Mouse (Mus musculus) olfactory bulb, adult 2 months (tissue): ENCODE results near the gene Adamts1. TPM values are rescaled to one million over a fixed set of nuclear protein-coding genes. Genes with fewer than 3 reads are reported as not detected.

Source experiments
- H3K27ac ChIP-seq: fragments of 200-500 bp; 2 replicates; pipeline ENCODE4 v1.5.1; 2012; ENCODE audit warnings: low read depth, low read length; ENCODE audit not compliant: insufficient read depth
- H3K4me1 ChIP-seq: fragments of 200-500 bp; 2 replicates; pipeline ENCODE4 v1.6.1; 2012; ENCODE audit warnings: low read length; ENCODE audit not compliant: control insufficient read depth, insufficient read depth
- H3K4me3 ChIP-seq: fragments of 200-500 bp; 2 replicates; pipeline ENCODE4 v1.5.1; 2012; ENCODE audit warnings: mild to moderate bottlenecking, low read depth, low read length, moderate library complexity; ENCODE audit not compliant: insufficient read depth
- CTCF ChIP-seq: fragments of 200-500 bp; IDR thresholded peaks from 2 replicates; pipeline ENCODE4 v1.5.1; 2012; ENCODE audit warnings: low read depth, mild to moderate bottlenecking, low read length, moderate library complexity; ENCODE audit not compliant: insufficient read depth
- POLR2A ChIP-seq: fragments of 200-500 bp; IDR thresholded peaks from 2 replicates; pipeline ENCODE4 v1.6.1; 2012; ENCODE audit warnings: mild to moderate bottlenecking, low read depth, low read length, moderate library complexity; ENCODE audit not compliant: insufficient read depth
- WGBS: fragments of 180-500 bp; shearing (Covaris S2); methylation state at CpG from one replicate; pipeline ENCODE4 v1.1.7; 2018; 5-methylcytosine and 5-hydroxymethylcytosine counted together
- polyA plus RNA-seq: library from polyadenylated mRNA; stranded (reverse); fragments of >200 nt; gene quantifications from 2 replicates; pipeline ENCODE4 v1.2.4, GENCODE M21; 2012; ENCODE audit warnings: low replicate concordance; ENCODE audit not compliant: missing spikeins, insufficient read depth, insufficient read length

Gene Adamts1
- polyA plus RNA-seq, 1 experiment = not detected

GRCm38 (mm10) chr16:85801971-85802811, 722 bp downstream of the Adamts1 start:
- H3K27ac ChIP-seq = no peak overlapping the region
- H3K4me1 ChIP-seq = peaks cover 35% of the 10 kb centered on the region
- no peak for TF ChIP-seq POLR2A
- no peak for TF ChIP-seq CTCF
- 0% methylated on average over 67 of the region's 67 CpGs for WGBS
- H3K4me3 ChIP-seq = peak overlapping the region; percentile 51

DNA sequence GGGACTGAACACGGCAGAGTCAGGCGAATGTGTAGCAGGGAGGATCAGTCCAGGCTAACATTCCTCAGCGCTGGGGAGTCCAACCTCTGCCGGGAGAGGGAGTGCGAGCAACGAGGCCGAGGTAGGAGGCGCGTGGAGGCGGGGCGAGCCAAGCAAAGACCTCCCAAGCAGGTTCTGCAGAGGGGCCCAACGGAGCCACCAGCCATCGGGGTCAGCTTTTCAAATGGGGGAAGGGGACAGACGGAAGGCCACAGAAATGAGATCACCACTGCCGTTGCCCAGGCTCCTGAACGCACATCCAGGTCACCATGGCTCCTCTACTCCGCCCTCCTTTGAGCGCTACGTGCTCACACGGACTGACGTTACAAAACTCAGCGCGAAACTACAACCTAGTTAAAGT, 1.7 kb downstream of the Adamts1 start:
- peak overlapping the region; percentile 40; the same call in 1 of the 2 replicates for H3K27ac ChIP-seq
- peak overlapping the region; percentile 51 for H3K4me3 ChIP-seq
- under 1% methylated on average over 23 of the region's 23 CpGs for WGBS
- no peak for TF ChIP-seq POLR2A
- TF ChIP-seq CTCF = no peak
- H3K4me1 ChIP-seq = peaks cover 35% of the 10 kb centered on the region

DNA sequence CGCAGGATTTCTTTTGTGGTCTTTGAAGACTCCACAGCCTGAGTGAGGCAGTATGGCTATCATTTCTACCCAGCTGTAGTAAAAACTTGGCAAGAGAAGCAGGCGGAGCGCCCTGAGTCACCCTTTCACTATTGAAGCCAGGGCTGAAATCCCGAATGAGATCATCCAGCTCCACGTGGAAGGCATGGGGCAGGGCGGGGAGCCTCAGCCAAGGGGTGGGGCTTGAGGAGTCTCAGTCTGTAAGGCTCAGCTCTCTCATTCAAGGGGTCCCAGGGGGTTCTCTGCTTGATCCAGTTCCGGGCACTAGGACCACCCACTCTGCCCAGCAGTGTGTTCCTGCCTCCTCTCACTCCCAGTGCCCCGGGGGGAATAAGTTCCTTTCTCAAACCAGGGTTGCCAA, 2.2 kb downstream of the Adamts1 start:
- peaks cover 35% of the 10 kb centered on the region for H3K4me1 ChIP-seq
- no peak overlapping the region for H3K27ac ChIP-seq
- TF ChIP-seq CTCF (no peak), POLR2A (no peak)
- WGBS = 2% methylated on average over 8 of the region's 8 CpGs
- peak overlapping the region; percentile 51 for H3K4me3 ChIP-seq

GRCm38 (mm10) chr16:85799971-85800370, 2.9 kb downstream of the Adamts1 start:
- Histone ChIP-seq H3K27ac (no peak overlapping the region), H3K4me3 (no peak overlapping the region), H3K4me1 (peaks cover 35% of the 10 kb centered on the region)
- no peak for TF ChIP-seq CTCF
- TF ChIP-seq POLR2A = no peak
- 79% methylated on average over 9 of the region's 9 CpGs for WGBS

GRCm38 (mm10) chr16:85798334-85798733, 4.6 kb downstream of the Adamts1 start:
- TF ChIP-seq CTCF (no peak), POLR2A (no peak)
- 83% methylated on average over 7 of the region's 7 CpGs for WGBS
- Histone ChIP-seq H3K27ac (no peak overlapping the region), H3K4me3 (no peak overlapping the region), H3K4me1 (peaks cover 29% of the 10 kb centered on the region)

- TF ChIP-seq CTCF = no peak
- no peak for TF ChIP-seq POLR2A
- H3K4me3 ChIP-seq = no peak overlapping the region
- H3K4me1 ChIP-seq = peaks cover 18% of the 10 kb centered on the region
- 97% methylated on average over 4 of the region's 4 CpGs for WGBS
- no peak overlapping the region for H3K27ac ChIP-seq
These were observed 5.8 kb downstream of the Adamts1 start for GRCm38 (mm10) chr16:85797161-85797560.

GRCm38 (mm10) chr16:85795731-85796130, 7.2 kb downstream of the Adamts1 start:
- Histone ChIP-seq H3K4me3 (no peak overlapping the region), H3K27ac (no peak overlapping the region), H3K4me1 (peaks cover 7% of the 10 kb centered on the region; the same call in 1 of the 2 replicates)
- WGBS = 96% methylated on average over 7 of the region's 7 CpGs
- TF ChIP-seq POLR2A (no peak), CTCF (no peak)

DNA sequence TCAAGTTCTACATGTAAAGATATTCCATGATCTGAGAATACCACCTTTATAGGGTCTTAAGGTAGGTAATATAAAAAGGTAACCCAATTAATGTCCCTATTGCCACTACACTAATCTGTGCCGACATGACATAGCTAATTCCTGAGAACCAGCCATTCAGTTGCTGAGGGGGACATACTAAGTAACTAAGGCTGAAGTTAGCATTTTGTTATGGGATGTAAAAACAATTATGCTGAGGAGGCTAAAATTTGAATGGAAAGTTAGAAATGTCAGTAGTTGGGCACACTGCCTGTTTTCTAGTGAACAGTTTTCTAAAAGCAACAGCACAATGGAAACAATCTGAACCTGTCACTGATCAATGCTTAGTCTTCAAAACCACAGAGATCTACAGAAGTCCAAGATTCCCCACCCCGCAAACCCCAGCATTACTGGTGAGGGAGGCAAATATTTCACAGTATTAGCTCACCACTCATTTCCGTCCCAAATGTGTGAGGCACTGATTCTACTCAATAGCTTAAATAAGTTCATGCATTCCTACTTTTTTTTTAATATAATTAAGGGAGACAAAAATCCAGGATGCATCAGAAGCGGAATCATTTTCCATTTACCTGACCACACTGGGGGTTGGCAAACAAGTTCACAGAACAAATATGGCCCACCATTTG, 9.6 kb downstream of the Adamts1 start:
- TF ChIP-seq POLR2A (no peak), CTCF (no peak)
- Histone ChIP-seq H3K4me1 (0 out of 2 replicates have a peak, but pooled peaks cover 1% of the 10 kb centered on the region), H3K27ac (no peak overlapping the region), H3K4me3 (no peak overlapping the region)
- 75% methylated on average over 4 of the region's 4 CpGs for WGBS

DNA sequence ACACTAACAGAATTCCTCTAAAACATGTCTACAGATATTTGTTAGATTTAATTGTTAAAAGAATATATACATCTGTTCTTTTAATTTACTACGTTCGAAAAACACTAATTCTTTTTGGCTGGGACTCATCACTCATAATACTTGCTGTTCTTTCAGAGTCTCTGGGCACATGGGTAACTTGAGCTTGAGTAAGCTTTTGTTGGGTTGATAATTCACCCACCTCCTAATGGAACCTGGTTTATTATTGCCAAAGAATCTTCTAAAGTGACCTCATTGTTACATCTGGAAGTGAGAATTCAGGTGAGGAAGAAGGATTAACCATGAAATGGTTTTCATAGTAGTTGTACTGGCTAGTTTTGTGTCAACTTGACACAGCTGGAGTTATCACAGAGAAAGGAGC, 21.8 kb downstream of the Adamts1 start:
- Histone ChIP-seq H3K4me1 (no peaks in the 10 kb centered on the region), H3K4me3 (no peak overlapping the region), H3K27ac (no peak overlapping the region)
- WGBS = 92% methylated on average over 2 of the region's 2 CpGs
- no peak for TF ChIP-seq CTCF
- TF ChIP-seq POLR2A = no peak
